Mouse (Mus musculus) limb, embryonic 15.5 days (tissue): Measurements from ENCODE around the gene Nyap2. TPM values are rescaled to one million over a fixed set of nuclear protein-coding genes. Genes with fewer than 3 reads are reported as not detected.
"Not testable (repeated sequence)": the region's sequence is repeated elsewhere in the genome, so short reads cannot be mapped to it uniquely, and the experiment has no call there.

Source experiments
- ATAC-seq: fragments of 200-750 bp; cut with Nextera tagmentation; 2 replicates; pipeline ENCODE4 v1.8.0; 2017; ENCODE audit warnings: low read depth, moderate TSS enrichment; ENCODE audit not compliant: insufficient number of reproducible peaks, low FRiP score, low TSS enrichment
- H3K27ac ChIP-seq: fragments of 300-500 bp; sonication (generic); 2 replicates; pipeline ENCODE4 v1.5.1; 2015; ENCODE audit warnings: moderate library complexity, mild to moderate bottlenecking, inconsistent platforms
- H3K27me3 ChIP-seq: fragments of 300-500 bp; sonication (generic); 2 replicates; pipeline ENCODE4 v1.6.1; 2015; ENCODE audit warnings: inconsistent platforms
- H3K36me3 ChIP-seq: fragments of 300-500 bp; sonication (generic); 2 replicates; pipeline ENCODE4 v1.6.1; 2015; ENCODE audit warnings: inconsistent platforms
- H3K4me1 ChIP-seq: fragments of 300-500 bp; sonication (generic); 2 replicates; pipeline ENCODE4 v1.6.1; 2015; ENCODE audit warnings: inconsistent platforms
- H3K4me2 ChIP-seq: fragments of 300-500 bp; sonication (generic); 2 replicates; pipeline ENCODE4 v1.6.1; 2015; ENCODE audit warnings: mild to moderate bottlenecking, inconsistent platforms
- H3K4me3 ChIP-seq: fragments of 300-500 bp; sonication (generic); 2 replicates; pipeline ENCODE4 v1.5.1; 2015; ENCODE audit warnings: mild to moderate bottlenecking, inconsistent platforms
- H3K9ac ChIP-seq: fragments of 300-500 bp; sonication (generic); 2 replicates; pipeline ENCODE4 v1.6.1; 2015; ENCODE audit warnings: inconsistent platforms
- H3K9me3 ChIP-seq: fragments of 300-500 bp; sonication (generic); 2 replicates; pipeline ENCODE4 v1.6.1; 2016; ENCODE audit warnings: inconsistent platforms
- WGBS: fragments of 180-500 bp; shearing (Covaris S2); methylation state at CpG from one replicate; pipeline ENCODE4 v1.1.7; 2015; 5-methylcytosine and 5-hydroxymethylcytosine counted together
- polyA plus RNA-seq: library from polyadenylated mRNA; unstranded; fragments of >200 nt; fragmentation: Nextera tagmentation; extraction: Ambion mirVana; gene quantifications from 2 replicates; pipeline ENCODE4 v1.2.1, GENCODE M21; 2015

Gene Nyap2
- polyA plus RNA-seq, 1 experiment from 2014 or later, result 0.04 TPM

DNA sequence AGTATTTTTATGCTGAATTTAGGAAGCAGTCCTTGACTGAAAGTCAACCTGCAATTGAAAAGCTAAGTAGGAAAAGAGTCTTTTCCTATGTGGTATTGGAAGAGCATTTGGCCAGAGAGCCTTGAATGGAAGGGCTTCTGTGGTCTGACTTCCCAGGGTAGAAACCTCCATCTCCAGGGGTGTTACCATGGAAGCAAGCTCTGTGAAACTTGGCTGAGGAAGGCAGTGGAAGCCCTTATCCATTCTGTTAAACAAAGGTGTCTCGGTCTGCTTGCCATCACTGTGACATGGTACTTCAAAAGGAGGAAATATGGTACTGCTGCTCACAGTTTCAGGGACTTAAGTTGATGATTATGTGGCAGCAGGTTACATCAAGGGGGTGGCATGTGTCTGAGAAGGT lies 143.0 kb downstream of the Nyap2 start:
- 76% methylated on average over 1 of the region's 1 CpGs for WGBS

DNA sequence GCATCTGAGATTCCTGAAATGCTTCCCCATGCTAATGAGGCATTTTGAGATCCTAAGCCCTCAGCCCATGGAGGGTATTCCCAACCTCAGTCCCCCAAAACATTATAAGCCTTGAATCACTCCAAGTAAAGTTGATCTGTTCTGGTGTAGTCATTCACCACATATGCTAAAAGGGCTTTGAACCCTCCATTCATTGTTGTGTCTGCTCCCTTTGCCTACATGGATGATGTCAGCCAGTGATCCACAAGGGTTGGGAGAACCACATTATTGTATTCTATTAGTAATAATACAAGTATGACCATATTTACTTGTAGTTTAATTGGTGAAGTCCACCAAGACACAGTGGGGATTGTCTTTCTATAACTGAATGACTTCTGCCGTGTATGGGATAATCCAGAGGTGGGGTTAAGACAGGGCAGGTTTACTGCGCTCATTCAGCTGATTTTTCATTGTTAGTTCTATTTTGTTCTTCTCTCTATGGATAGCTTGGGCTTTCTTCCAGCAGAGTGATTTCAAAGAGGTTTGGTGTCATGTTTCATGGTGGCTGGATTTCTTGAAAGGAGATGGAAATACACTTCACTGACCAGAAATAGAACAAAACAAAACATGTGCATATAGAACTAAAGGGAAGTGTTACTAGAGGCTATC lies 155.1 kb downstream of the Nyap2 start:
- H3K27me3 ChIP-seq, result no peaks in the 10 kb centered on the region
- no peaks in the 10 kb centered on the region for H3K36me3 ChIP-seq
- no peak for ATAC-seq
- no peak overlapping the region for H3K27ac ChIP-seq
- no peak overlapping the region for H3K9ac ChIP-seq
- H3K4me3 ChIP-seq, result no peak overlapping the region
- no peaks in the 10 kb centered on the region for H3K4me1 ChIP-seq
- WGBS, result 56% methylated on average over 2 of the region's 2 CpGs
- H3K9me3 ChIP-seq, result no peaks in the 10 kb centered on the region
- no peak overlapping the region for H3K4me2 ChIP-seq

More for the DNA sequence above, 143.0 kb downstream of the Nyap2 start:
- H3K4me1 ChIP-seq, result no peaks in the 10 kb centered on the region
- ATAC-seq, result no peak
- no peaks in the 10 kb centered on the region for H3K27me3 ChIP-seq
- no peak overlapping the region for H3K27ac ChIP-seq
- no peaks in the 10 kb centered on the region for H3K9me3 ChIP-seq
- H3K4me2 ChIP-seq, result no peak overlapping the region
- H3K36me3 ChIP-seq, result no peaks in the 10 kb centered on the region
- H3K4me3 ChIP-seq, result no peak overlapping the region
- H3K9ac ChIP-seq, result no peak overlapping the region

DNA sequence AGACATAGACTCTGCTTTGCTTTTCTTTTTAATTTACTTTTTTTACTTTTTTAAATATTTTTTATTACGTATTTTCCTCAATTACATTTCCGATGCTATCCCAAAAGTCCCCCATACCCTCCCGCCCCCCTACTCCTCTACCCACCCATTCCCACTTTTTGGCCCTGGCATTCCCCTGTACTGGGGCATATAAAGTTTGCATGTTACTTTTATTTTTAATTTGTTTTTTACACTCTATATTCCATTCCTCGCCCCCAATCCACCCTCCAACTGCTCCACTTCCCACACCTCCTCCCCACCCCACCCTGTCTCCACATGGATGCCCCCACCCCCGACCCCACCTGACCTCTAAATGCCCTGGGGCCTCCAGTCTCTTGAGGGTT lies 155.6 kb downstream of the Nyap2 start:
- ATAC-seq, H3K4me3 ChIP-seq: not testable (repeated sequence)
- WGBS, result 75% methylated on average over 5 of the region's 5 CpGs

DNA sequence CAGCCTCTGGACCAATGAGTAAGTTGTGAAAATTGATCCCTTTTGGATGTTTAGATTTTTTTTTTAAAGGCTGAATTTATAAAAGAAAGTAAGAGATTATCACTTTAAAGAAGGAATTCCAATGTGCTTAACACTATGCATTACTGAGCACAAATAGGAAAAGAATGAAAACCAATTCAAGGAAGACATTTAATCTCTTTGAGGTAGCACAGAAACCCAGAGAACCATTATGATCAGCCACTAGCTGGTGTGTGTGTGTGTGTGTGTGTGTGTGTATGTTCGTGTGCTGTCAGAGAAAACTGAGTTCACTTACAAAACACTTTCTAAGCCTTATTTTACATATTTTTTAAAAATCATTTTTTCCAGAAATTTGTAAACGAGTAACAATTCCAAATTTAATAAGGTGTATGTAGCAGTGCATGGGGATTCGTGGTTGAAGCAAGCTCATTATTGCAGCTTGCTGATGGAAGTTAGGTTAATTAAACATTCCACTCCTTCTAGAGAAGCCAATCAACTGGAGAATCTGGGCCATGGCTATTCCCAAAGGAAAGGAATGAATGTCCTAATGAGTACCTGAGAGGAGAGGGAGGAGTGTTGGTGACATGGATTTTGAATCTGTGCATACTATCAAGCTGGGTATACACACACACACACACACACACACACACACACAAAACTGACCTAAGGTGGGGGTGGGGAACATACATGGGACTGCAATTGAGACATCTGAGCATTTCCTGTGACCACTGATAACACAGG lies 171.9 kb downstream of the Nyap2 start:
- 58% methylated on average over 3 of the region's 3 CpGs for WGBS
- no peak overlapping the region for H3K4me2 ChIP-seq

More for the DNA sequence above, 155.6 kb downstream of the Nyap2 start:
- H3K27me3 ChIP-seq, H3K9me3 ChIP-seq, H3K9ac ChIP-seq, H3K27ac ChIP-seq, H3K36me3 ChIP-seq, H3K4me2 ChIP-seq, H3K4me1 ChIP-seq: not testable (repeated sequence)

DNA sequence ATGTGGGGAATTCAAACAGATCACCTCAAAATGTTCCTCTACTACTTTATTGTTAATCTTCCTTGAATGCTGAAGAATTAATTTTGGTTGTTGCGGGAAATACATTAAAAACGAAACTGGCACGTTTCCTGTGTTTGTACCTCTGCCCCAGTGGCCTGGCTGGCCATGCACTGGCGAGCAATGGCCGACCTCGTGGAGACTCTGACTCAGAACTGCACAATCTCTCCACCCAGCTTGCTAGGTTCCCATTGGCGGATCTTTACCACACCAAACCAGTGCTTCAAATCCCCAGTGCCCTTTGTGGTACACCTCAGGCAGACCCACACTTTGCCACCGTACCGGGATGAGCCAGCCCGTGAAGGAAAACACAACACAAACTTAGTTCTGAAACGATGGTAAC lies 173.3 kb downstream of the Nyap2 start:
- ATAC-seq, result no peak

More for the DNA sequence above, 171.9 kb downstream of the Nyap2 start:
- no peak overlapping the region for H3K27ac ChIP-seq
- ATAC-seq, result no peak
- no peaks in the 10 kb centered on the region for H3K27me3 ChIP-seq
- H3K36me3 ChIP-seq, result no peaks in the 10 kb centered on the region
- H3K9ac ChIP-seq, result no peak overlapping the region
- no peak overlapping the region for H3K4me3 ChIP-seq
- H3K4me1 ChIP-seq, result no peaks in the 10 kb centered on the region
- H3K9me3 ChIP-seq, result no peaks in the 10 kb centered on the region

DNA sequence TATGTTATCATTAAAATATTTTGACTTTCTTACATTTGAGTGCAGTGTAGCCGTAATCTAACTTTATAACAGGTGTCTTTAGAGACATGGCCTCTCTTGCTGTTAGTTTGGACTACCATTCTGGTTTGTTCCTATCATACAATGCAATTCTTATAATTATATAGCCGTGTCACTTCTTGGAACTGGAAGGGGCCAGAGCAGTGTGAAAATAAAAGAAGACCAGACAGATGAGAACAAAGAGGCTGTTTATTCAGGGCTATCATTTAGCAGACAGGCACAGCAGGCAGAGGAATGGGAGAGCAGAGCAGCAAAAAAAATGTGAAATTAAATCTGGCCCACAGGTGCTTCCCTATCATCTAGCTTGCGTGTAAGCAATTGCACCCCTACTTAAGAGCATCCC lies 189.7 kb downstream of the Nyap2 start:
- Histone ChIP-seq H3K36me3 (no peaks in the 10 kb centered on the region), H3K4me3 (no peak overlapping the region), H3K27ac (no peak overlapping the region), H3K27me3 (no peaks in the 10 kb centered on the region), H3K4me2 (no peak overlapping the region), H3K9me3 (no peaks in the 10 kb centered on the region), H3K4me1 (no peaks in the 10 kb centered on the region), H3K9ac (no peak overlapping the region)
- no peak for ATAC-seq
- WGBS, result 80% methylated on average over 3 of the region's 3 CpGs

More for the DNA sequence above, 173.3 kb downstream of the Nyap2 start:
- Histone ChIP-seq H3K4me2 (no peak overlapping the region), H3K9me3 (no peaks in the 10 kb centered on the region), H3K9ac (no peak overlapping the region), H3K4me1 (no peaks in the 10 kb centered on the region), H3K27me3 (no peaks in the 10 kb centered on the region), H3K36me3 (no peaks in the 10 kb centered on the region), H3K27ac (no peak overlapping the region), H3K4me3 (no peak overlapping the region)
- 87% methylated on average over 11 of the region's 11 CpGs for WGBS

DNA sequence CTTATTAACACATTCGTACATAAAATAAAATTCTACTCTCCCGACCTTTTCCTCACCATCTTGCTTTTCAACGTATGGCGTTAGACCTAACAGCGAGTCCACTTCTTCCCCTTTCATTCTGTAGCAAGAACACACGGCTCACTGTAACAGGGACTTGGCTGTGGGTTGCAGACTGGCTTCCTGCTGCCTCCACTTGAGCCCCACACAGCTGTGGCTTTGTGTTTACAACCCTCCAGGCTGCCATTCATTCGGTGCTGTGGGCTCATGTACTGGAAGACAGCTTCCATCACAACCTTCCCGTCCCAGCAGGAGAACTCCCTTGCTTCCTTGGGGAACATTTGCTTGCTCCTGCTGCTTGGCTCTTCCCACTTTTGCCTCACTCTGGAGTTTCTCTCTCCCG lies 204.2 kb downstream of the Nyap2 start:
- 37% methylated on average over 9 of the region's 9 CpGs for WGBS
- no peak overlapping the region for H3K4me2 ChIP-seq
- no peak overlapping the region for H3K9ac ChIP-seq
- no peaks in the 10 kb centered on the region for H3K4me1 ChIP-seq
- no peak for ATAC-seq
- H3K27me3 ChIP-seq, result no peaks in the 10 kb centered on the region
- no peak overlapping the region for H3K4me3 ChIP-seq
- no peaks in the 10 kb centered on the region for H3K36me3 ChIP-seq
- H3K9me3 ChIP-seq, result no peaks in the 10 kb centered on the region
- 0 out of 2 replicates have a peak overlapping the region, but pooled peaks have one; percentile 14 for H3K27ac ChIP-seq

DNA sequence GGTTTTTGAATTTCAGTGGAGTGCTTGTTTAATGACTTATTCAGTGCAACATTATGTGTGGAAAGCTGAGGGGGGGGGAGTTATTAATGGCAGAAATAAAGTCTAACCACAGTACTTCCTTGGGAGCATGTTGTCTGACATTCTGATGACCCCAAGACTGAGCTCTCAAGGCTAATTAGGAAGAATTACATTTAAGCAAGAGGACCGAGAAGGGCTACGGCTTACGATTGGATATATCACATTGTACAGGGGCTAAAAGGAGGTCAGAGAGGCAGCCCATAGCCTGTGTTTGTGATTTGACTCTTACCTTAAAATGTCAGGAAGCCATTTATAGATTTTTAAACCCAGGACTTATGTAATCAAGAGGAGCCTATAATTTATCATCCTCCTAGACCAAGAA lies 208.9 kb downstream of the Nyap2 start:
- WGBS, result 45% methylated on average over 3 of the region's 3 CpGs
- H3K27ac ChIP-seq, result no peak overlapping the region
- no peak overlapping the region for H3K9ac ChIP-seq
- no peaks in the 10 kb centered on the region for H3K9me3 ChIP-seq
- no peaks in the 10 kb centered on the region for H3K36me3 ChIP-seq
- no peak overlapping the region for H3K4me3 ChIP-seq
- no peak for ATAC-seq
- no peak overlapping the region for H3K4me2 ChIP-seq
- no peaks in the 10 kb centered on the region for H3K27me3 ChIP-seq
- no peaks in the 10 kb centered on the region for H3K4me1 ChIP-seq

DNA sequence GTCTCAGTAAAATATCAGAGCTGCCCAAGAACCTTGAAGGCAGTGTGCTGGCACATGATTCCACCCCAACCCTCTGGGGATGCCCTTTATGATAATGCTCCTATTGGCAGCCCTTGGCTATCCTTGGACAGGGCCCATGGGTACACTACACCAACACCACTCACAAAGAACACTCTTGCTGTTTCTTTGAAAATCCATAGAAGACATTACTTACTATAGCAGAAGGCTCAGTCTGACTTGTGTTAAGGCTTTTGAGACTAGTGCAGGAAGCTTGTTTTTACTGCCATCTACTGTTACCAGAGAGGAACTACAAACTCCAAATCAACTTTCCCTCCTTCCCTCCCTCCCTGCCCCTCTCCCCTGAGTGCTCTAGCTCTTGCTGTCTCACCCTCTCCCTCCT lies 210.3 kb downstream of the Nyap2 start:
- ATAC-seq, result no peak
- Histone ChIP-seq H3K4me3 (no peak overlapping the region), H3K9me3 (no peaks in the 10 kb centered on the region), H3K27me3 (no peaks in the 10 kb centered on the region), H3K36me3 (no peaks in the 10 kb centered on the region), H3K9ac (no peak overlapping the region), H3K4me1 (no peaks in the 10 kb centered on the region), H3K4me2 (no peak overlapping the region), H3K27ac (no peak overlapping the region)

DNA sequence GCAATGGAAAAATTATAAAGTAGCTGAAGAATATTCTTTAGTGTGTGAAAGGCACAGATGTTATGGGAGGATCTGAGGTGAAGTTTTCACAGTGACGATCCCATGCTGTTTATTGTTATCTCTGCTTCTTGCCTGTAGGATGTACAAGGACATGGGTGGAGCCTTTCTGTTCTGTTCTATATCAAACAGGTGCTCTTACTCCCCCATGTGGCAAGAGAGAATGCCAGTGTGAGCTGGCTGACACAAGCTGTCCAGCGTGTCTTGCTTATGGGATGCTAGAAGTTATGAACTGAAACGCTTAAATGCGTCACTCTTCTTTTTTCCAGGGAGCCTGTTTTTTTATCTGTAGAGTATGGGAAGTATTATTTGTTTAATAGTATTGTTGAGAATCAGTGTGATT lies 224.0 kb downstream of the Nyap2 start:
- no peak overlapping the region for H3K4me3 ChIP-seq
- no peaks in the 10 kb centered on the region for H3K36me3 ChIP-seq
- no peak overlapping the region for H3K9ac ChIP-seq
- no peak for ATAC-seq
- no peak overlapping the region for H3K4me2 ChIP-seq
- WGBS, result 47% methylated on average over 4 of the region's 4 CpGs
- H3K9me3 ChIP-seq, result no peaks in the 10 kb centered on the region
- no peaks in the 10 kb centered on the region for H3K27me3 ChIP-seq
- H3K4me1 ChIP-seq, result no peaks in the 10 kb centered on the region
- H3K27ac ChIP-seq, result no peak overlapping the region

DNA sequence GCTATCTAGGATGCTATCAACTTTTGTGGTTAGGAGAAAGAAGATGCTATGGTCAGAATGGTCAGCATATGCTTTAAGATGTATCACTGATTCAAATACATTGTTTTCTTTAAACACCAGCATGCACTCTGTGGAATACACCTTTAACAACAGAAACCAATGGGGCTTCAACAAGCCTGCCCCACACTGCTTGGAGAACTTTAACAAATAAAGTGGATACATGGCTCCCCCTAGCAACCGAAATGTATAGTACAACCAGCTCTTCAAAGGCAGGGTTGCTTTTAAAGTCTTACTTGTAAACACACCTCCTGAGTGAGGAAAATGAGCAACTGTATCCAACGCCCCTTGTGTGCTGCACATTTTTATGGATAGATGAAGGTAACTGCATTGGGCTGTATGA lies 224.9 kb downstream of the Nyap2 start:
- no peak overlapping the region for H3K9ac ChIP-seq
- no peak overlapping the region for H3K4me3 ChIP-seq
- no peaks in the 10 kb centered on the region for H3K27me3 ChIP-seq
- no peaks in the 10 kb centered on the region for H3K9me3 ChIP-seq
- no peak overlapping the region for H3K4me2 ChIP-seq
- ATAC-seq, result no peak
- H3K27ac ChIP-seq, result no peak overlapping the region
- WGBS, result 5% methylated on average over 2 of the region's 2 CpGs
- no peaks in the 10 kb centered on the region for H3K4me1 ChIP-seq
- H3K36me3 ChIP-seq, result no peaks in the 10 kb centered on the region

DNA sequence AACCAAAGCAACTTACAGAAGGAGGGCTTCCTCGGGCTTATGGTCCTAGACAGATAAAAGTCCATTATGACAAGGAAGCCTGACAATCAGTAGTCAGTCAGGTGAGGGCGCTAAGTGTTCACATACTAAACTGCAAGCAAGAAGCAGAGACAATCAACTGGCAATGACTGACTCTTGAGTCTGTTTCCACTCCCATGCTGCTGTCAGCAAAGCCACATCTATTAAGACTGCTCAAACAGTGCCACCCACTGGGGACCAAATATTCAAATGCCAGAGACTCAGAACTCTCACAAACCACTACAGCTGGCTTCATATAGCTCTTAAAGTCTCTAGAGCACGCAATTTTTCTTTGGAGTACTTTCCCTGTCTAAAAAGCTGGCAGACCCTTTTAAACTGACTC lies 226.6 kb downstream of the Nyap2 start:
- 42% methylated on average over 3 of the region's 3 CpGs for WGBS
- Histone ChIP-seq H3K27me3 (no peaks in the 10 kb centered on the region), H3K9ac (no peak overlapping the region), H3K27ac (no peak overlapping the region), H3K4me1 (no peaks in the 10 kb centered on the region), H3K4me2 (no peak overlapping the region), H3K9me3 (no peaks in the 10 kb centered on the region), H3K4me3 (no peak overlapping the region), H3K36me3 (no peaks in the 10 kb centered on the region)
- ATAC-seq, result no peak
